Mouse (Mus musculus): Measurements from ENCODE around the gene Mx1. TPM values are rescaled to one million over a fixed set of nuclear protein-coding genes. Genes with fewer than 3 reads are reported as not detected.

The Mx1 gene
- total RNA-seq (2021): 1 to 10 TPM; 1.4 to 2.9 TPM

GRCm38 (mm10) chr16:97462481-97463181 is at the start of gene Mx1:
TSS of gene Mx1 (minus strand) at chr16:97462907.
- no peak for DNase-seq (ENCODE audit: low spot score)
- intact Hi-C loops (cut with DNase I): loop anchor here (5.0 kb wide), 1 partner anchor 70 kb away; no protein-coding TSS in a partner anchor

GRCm38 (mm10) chr16:97512347-97512751 is 49.6 kb upstream of the Mx1 start:
- intact Hi-C loops (cut with DNase I): no loop called here
- no peak for DNase-seq (ENCODE audit: low spot score)

- DNase-seq (ENCODE audit: low spot score): no peak
- intact Hi-C loops (cut with DNase I): no loop called here
These were observed 48.8 kb upstream of the Mx1 start for GRCm38 (mm10) chr16:97511495-97511894.

GRCm38 (mm10) chr16:97510849-97511248 is 48.1 kb upstream of the Mx1 start:
- intact Hi-C loops (cut with DNase I): no loop called here
- DNase-seq (ENCODE audit: low spot score): no peak

- intact Hi-C loops (cut with DNase I): no loop called here
- DNase-seq (ENCODE audit: low spot score): no peak
These were observed 45.1 kb upstream of the Mx1 start for GRCm38 (mm10) chr16:97507783-97508182.

- intact Hi-C loops (cut with DNase I): no loop called here
These were observed 42.1 kb upstream of the Mx1 start for GRCm38 (mm10) chr16:97504793-97505192.

GRCm38 (mm10) chr16:97503849-97504248 is 41.1 kb upstream of the Mx1 start:
- intact Hi-C loops (cut with DNase I): no loop called here

More at GRCm38 (mm10) chr16:97504793-97505192, 42.1 kb upstream of the Mx1 start:
- no peak for DNase-seq (ENCODE audit: low spot score)

GRCm38 (mm10) chr16:97500901-97501300 is 38.2 kb upstream of the Mx1 start:
- no peak for DNase-seq (ENCODE audit: low spot score)
- intact Hi-C loops (cut with DNase I): no loop called here

More at GRCm38 (mm10) chr16:97503849-97504248, 41.1 kb upstream of the Mx1 start:
- no peak for DNase-seq (ENCODE audit: low spot score)

- DNase-seq (ENCODE audit: low spot score): no peak
- intact Hi-C loops (cut with DNase I): no loop called here
These were observed 36.7 kb upstream of the Mx1 start for GRCm38 (mm10) chr16:97499450-97499849.

- intact Hi-C loops (cut with DNase I): no loop called here
- no peak for DNase-seq (ENCODE audit: low spot score)
These were observed 35.4 kb upstream of the Mx1 start for GRCm38 (mm10) chr16:97498139-97498538.

GRCm38 (mm10) chr16:97497682-97498081 is 35.0 kb upstream of the Mx1 start:
- intact Hi-C loops (cut with DNase I): no loop called here
- no peak for DNase-seq (ENCODE audit: low spot score)

- intact Hi-C loops (cut with DNase I): no loop called here
- no peak for DNase-seq (ENCODE audit: low spot score)
These were observed 33.3 kb upstream of the Mx1 start for GRCm38 (mm10) chr16:97496026-97496425.

- intact Hi-C loops (cut with DNase I): no loop called here
- DNase-seq (ENCODE audit: low spot score): no peak
These were observed 29.7 kb upstream of the Mx1 start for GRCm38 (mm10) chr16:97492369-97492768.

GRCm38 (mm10) chr16:97478655-97479054 is 15.9 kb upstream of the Mx1 start:
- intact Hi-C loops (cut with DNase I): no loop called here
- DNase-seq (ENCODE audit: low spot score): no peak

- intact Hi-C loops (cut with DNase I): no loop called here
- DNase-seq (ENCODE audit: low spot score): no peak
These were observed 13.8 kb upstream of the Mx1 start for GRCm38 (mm10) chr16:97476524-97476923.

GRCm38 (mm10) chr16:97475581-97475980 is 12.9 kb upstream of the Mx1 start:
- DNase-seq (ENCODE audit: low spot score): no peak
- intact Hi-C loops (cut with DNase I): no loop called here

- DNase-seq (ENCODE audit: low spot score): no peak
- intact Hi-C loops (cut with DNase I): no loop called here
These were observed 12.0 kb upstream of the Mx1 start for GRCm38 (mm10) chr16:97474671-97475070.

GRCm38 (mm10) chr16:97467993-97468791 is 5.5 kb upstream of the Mx1 start:
- DNase-seq (ENCODE audit: low spot score): no peak
- intact Hi-C loops (cut with DNase I): loop anchor here (2.0 kb wide), 1 partner anchor 155 kb away; no protein-coding TSS in a partner anchor

GRCm38 (mm10) chr16:97467472-97467871 is 4.8 kb upstream of the Mx1 start:
- intact Hi-C loops (cut with DNase I): loop anchor here (2.0 kb wide), 1 partner anchor 155 kb away; no protein-coding TSS in a partner anchor
- no peak for DNase-seq (ENCODE audit: low spot score)

- DNase-seq (ENCODE audit: low spot score): no peak
- intact Hi-C loops (cut with DNase I): loop anchor here (2.0 kb wide), 1 partner anchor 154 kb away; no protein-coding TSS in a partner anchor
These were observed 3.7 kb upstream of the Mx1 start for GRCm38 (mm10) chr16:97466182-97466957.
